Mouse (Mus musculus): ENCODE results near the gene Skap2. TPM values are rescaled to one million over a fixed set of nuclear protein-coding genes. Genes with fewer than 3 reads are reported as not detected.

The Skap2 gene
- polyA plus RNA-seq, 1 experiment from 2014 or later, result 8.0 TPM

- 51% methylated on average over 7 of the region's 7 CpGs for WGBS
- Histone ChIP-seq H3K4me1 (no peaks in the 10 kb centered on the region), H3K27me3 (replicated peaks; ENCODE audit: low read depth, poor library complexity, severe bottlenecking) (peaks cover 50% of the 10 kb centered on the region), H3K4me3 (no peak overlapping the region), H3K9me3 (no peaks in the 10 kb centered on the region), H3K36me3 (replicated peaks) (no peaks in the 10 kb centered on the region), H3K27ac (replicated peaks) (no peak overlapping the region)
- DNase-seq (ENCODE audit: low spot score), result no peak
These were observed 13.8 kb downstream of the Skap2 start for GRCm38 (mm10) chr6:51998409-51999156.

DNA sequence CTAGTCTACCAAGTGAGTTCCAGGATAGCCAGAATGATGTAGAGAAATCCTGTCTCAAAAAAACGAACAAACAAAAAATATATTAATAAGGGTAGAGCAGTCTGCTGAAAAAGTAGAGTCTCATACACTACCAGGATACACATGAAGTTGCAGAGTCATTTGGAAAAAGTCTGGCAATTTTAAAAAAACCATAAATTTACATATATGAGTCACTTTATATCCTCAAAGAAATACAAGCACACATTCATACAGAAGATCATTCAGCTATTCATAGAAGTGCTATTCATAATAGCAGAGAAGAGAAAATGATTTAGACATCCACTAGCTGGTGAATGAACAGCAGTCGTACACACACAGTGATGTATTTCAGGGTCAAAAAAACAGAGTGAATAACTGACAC is 24.4 kb downstream of the Skap2 start:
- H3K9me3 ChIP-seq, result no peaks in the 10 kb centered on the region
- no peaks in the 10 kb centered on the region for H3K4me1 ChIP-seq
- no peak overlapping the region for H3K4me3 ChIP-seq
- H3K27ac ChIP-seq (replicated peaks), result no peak overlapping the region
- 82% methylated on average over 2 of the region's 2 CpGs for WGBS
- H3K36me3 ChIP-seq (replicated peaks), result no peaks in the 10 kb centered on the region
- no peak for DNase-seq (ENCODE audit: low spot score)
- H3K27me3 ChIP-seq (replicated peaks; ENCODE audit: low read depth, poor library complexity, severe bottlenecking), result no peaks in the 10 kb centered on the region

DNA sequence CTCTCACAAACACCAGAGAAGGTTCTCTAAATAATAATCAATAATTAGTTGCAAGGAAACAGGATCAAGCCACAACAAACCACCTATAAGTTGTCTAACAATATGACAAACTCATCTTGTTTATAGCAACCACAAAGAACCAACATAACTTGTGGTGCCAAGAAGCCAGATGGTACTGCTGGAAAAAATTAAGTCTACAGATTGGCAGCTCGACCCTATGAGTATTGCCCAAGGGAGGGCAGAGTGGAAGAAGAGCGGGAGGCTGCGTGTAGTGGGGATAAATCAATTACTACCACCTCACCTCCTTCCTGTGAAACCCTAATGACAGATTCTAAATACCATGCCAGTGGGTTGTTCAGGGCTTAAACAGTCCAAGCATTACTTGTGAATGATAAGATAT is 34.7 kb downstream of the Skap2 start:
- WGBS, result 45% methylated on average over 3 of the region's 3 CpGs
- Histone ChIP-seq H3K27me3 (replicated peaks; ENCODE audit: low read depth, poor library complexity, severe bottlenecking) (no peaks in the 10 kb centered on the region), H3K9me3 (no peaks in the 10 kb centered on the region), H3K36me3 (replicated peaks) (no peaks in the 10 kb centered on the region), H3K27ac (replicated peaks) (no peak overlapping the region), H3K4me1 (no peaks in the 10 kb centered on the region), H3K4me3 (no peak overlapping the region)
- no peak for DNase-seq (ENCODE audit: low spot score)

DNA sequence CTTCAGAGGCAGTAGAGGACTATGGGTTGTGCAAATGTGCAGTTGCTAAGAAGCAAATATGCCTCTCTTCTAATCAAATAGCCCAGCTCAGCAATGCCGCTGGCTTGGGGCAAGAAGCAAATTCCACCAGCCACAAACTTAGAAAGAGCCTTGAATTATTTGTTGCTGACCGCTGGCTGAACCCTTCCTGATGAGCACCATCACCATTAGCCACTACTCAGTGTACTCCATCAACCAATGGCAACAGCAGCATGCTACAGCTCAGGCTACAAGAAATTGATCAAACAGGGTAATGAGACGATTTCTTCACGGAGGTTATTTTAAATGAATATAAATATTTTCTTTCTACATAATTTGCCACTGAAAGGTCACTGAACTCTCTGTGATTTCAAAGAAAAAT is 36.6 kb downstream of the Skap2 start:
- Histone ChIP-seq H3K27ac (replicated peaks) (no peak overlapping the region), H3K9me3 (no peaks in the 10 kb centered on the region), H3K4me1 (no peaks in the 10 kb centered on the region), H3K27me3 (replicated peaks; ENCODE audit: low read depth, poor library complexity, severe bottlenecking) (no peaks in the 10 kb centered on the region), H3K36me3 (replicated peaks) (no peaks in the 10 kb centered on the region), H3K4me3 (no peak overlapping the region)
- no peak for DNase-seq (ENCODE audit: low spot score)
- WGBS, result 81% methylated on average over 4 of the region's 4 CpGs

GRCm38 (mm10) chr6:51958992-51959391 is 53.4 kb downstream of the Skap2 start:
- H3K27me3 ChIP-seq (replicated peaks; ENCODE audit: low read depth, poor library complexity, severe bottlenecking), result no peaks in the 10 kb centered on the region
- no peak overlapping the region for H3K27ac ChIP-seq (replicated peaks)
- H3K4me1 ChIP-seq, result no peaks in the 10 kb centered on the region
- no peaks in the 10 kb centered on the region for H3K36me3 ChIP-seq (replicated peaks)
- H3K9me3 ChIP-seq, result no peaks in the 10 kb centered on the region
- H3K4me3 ChIP-seq, result no peak overlapping the region
- WGBS, result 80% methylated on average over 4 of the region's 4 CpGs
- DNase-seq (ENCODE audit: low spot score), result no peak

- 84% methylated on average over 4 of the region's 4 CpGs for WGBS
- DNase-seq (ENCODE audit: low spot score), result no peak
- no peaks in the 10 kb centered on the region for H3K9me3 ChIP-seq
- H3K4me3 ChIP-seq, result no peak overlapping the region
- no peak overlapping the region for H3K27ac ChIP-seq (replicated peaks)
- H3K27me3 ChIP-seq (replicated peaks; ENCODE audit: low read depth, poor library complexity, severe bottlenecking), result no peaks in the 10 kb centered on the region
- no peaks in the 10 kb centered on the region for H3K36me3 ChIP-seq (replicated peaks)
- no peaks in the 10 kb centered on the region for H3K4me1 ChIP-seq
These were observed 56.1 kb downstream of the Skap2 start for GRCm38 (mm10) chr6:51956048-51956792.

DNA sequence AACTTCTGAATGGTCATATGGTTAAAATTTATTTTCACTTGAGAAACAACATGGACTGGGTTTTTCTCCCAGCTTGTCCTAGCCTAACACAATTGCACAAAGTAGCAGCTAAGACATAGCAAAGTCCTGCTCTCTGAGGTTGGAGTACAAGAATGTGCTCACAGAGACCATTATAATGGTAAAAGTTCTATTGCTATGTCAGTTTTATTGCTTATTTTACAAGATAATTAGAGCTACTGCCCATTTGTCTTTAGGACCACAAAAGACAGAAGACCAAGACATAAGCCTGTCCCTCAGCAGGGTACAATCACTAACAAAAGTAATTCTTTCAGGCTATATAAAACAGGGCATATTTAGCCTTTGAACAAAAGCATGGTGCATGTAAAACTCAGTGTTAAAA is 64.7 kb downstream of the Skap2 start:
- no peak for DNase-seq (ENCODE audit: low spot score)
- Histone ChIP-seq H3K27ac (replicated peaks) (no peak overlapping the region), H3K4me3 (no peak overlapping the region), H3K9me3 (no peaks in the 10 kb centered on the region), H3K4me1 (no peaks in the 10 kb centered on the region), H3K36me3 (replicated peaks) (no peaks in the 10 kb centered on the region), H3K27me3 (replicated peaks; ENCODE audit: low read depth, poor library complexity, severe bottlenecking) (0 out of 2 replicates have a peak, but pooled peaks cover 6% of the 10 kb centered on the region)

DNA sequence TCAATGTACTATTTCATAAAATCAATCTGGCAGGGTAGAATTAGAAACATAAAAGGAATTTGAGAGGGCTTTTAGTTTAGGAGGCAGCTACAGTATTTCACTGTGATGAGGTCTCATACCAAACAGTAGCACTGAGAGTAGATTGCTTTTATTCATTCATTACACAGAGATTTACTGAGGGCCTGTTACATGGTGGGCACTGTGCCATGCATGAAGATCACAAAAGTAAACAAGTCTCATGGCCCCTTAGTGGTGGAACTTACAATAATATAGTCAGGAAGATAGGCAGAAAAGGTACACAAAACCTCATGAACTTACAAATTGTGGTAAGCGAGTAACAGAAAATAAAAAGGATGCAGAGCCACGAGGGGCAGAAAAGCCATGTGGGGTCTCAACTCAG is 67.4 kb downstream of the Skap2 start:
- Histone ChIP-seq H3K27ac (replicated peaks) (no peak overlapping the region), H3K4me1 (no peaks in the 10 kb centered on the region), H3K9me3 (no peaks in the 10 kb centered on the region), H3K36me3 (replicated peaks) (no peaks in the 10 kb centered on the region), H3K27me3 (replicated peaks; ENCODE audit: low read depth, poor library complexity, severe bottlenecking) (peaks cover 14% of the 10 kb centered on the region), H3K4me3 (no peak overlapping the region)
- WGBS, result 86% methylated on average over 2 of the region's 2 CpGs
- DNase-seq (ENCODE audit: low spot score), result no peak

DNA sequence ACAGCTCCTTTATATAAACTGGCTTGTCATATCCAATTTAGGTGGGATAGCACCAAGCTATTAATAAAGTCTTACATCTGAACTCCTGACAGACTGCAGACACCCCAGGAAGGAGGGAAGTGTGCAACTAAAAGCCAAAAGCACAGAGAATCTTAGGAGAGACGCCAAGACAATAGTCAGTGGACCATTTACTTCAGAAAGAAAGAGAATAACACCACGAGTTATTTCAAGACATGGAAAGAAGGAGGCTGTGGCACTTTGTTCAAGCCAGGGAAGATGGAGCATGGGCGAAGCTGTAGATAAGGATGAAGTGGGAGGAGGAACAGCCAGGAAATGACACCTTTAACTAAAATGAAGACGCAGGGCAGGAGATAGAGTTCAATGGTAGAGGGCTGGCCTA is 78.4 kb downstream of the Skap2 start:
- Histone ChIP-seq H3K4me3 (no peak overlapping the region), H3K4me1 (no peaks in the 10 kb centered on the region), H3K27ac (replicated peaks) (no peak overlapping the region), H3K36me3 (replicated peaks) (no peaks in the 10 kb centered on the region), H3K27me3 (replicated peaks; ENCODE audit: low read depth, poor library complexity, severe bottlenecking) (peaks cover 46% of the 10 kb centered on the region), H3K9me3 (no peaks in the 10 kb centered on the region)
- no peak for DNase-seq (ENCODE audit: low spot score)
- 73% methylated on average over 4 of the region's 4 CpGs for WGBS

GRCm38 (mm10) chr6:51933034-51933611 is 79.2 kb downstream of the Skap2 start:
- Histone ChIP-seq H3K27ac (replicated peaks) (no peak overlapping the region), H3K4me1 (no peaks in the 10 kb centered on the region), H3K4me3 (no peak overlapping the region), H3K9me3 (no peaks in the 10 kb centered on the region), H3K36me3 (replicated peaks) (no peaks in the 10 kb centered on the region), H3K27me3 (replicated peaks; ENCODE audit: low read depth, poor library complexity, severe bottlenecking) (peaks cover 54% of the 10 kb centered on the region)
- WGBS, result 35% methylated on average over 3 of the region's 3 CpGs
- peak; percentile 17 for DNase-seq (ENCODE audit: low spot score)

- Histone ChIP-seq H3K4me1 (no peaks in the 10 kb centered on the region), H3K4me3 (no peak overlapping the region), H3K27me3 (replicated peaks; ENCODE audit: low read depth, poor library complexity, severe bottlenecking) (peaks cover 50% of the 10 kb centered on the region), H3K27ac (replicated peaks) (no peak overlapping the region), H3K9me3 (no peaks in the 10 kb centered on the region), H3K36me3 (replicated peaks) (no peaks in the 10 kb centered on the region)
- DNase-seq (ENCODE audit: low spot score), result no peak
- WGBS, result 49% methylated on average over 3 of the region's 3 CpGs
These were observed 85.2 kb downstream of the Skap2 start for GRCm38 (mm10) chr6:51927101-51927500.

DNA sequence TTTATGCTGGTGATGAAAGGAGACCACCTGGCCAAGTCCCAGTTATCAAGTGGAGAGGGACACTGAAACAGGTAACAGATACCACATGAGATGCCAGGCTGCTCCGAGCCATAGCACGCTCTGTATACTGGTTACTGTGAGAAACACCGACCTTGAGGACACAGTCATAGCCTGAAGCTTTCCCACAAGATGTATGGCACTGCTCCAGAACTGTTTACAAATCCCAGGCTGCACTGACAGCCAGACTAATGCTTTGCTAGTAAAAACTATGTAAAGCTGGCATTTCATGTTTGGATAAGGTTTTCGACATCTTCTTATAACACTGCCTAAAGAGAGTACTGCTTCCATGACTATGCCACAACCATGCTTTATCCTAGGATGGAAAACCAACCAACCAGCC is 90.5 kb downstream of the Skap2 start:
- no peaks in the 10 kb centered on the region for H3K9me3 ChIP-seq
- DNase-seq (ENCODE audit: low spot score), result no peak
- H3K27me3 ChIP-seq (replicated peaks; ENCODE audit: low read depth, poor library complexity, severe bottlenecking), result peaks cover 8% of the 10 kb centered on the region; the same call in 1 of the 2 replicates
- H3K4me3 ChIP-seq, result no peak overlapping the region
- H3K4me1 ChIP-seq, result no peaks in the 10 kb centered on the region
- H3K36me3 ChIP-seq (replicated peaks), result no peaks in the 10 kb centered on the region
- WGBS, result 87% methylated on average over 4 of the region's 4 CpGs
- no peak overlapping the region for H3K27ac ChIP-seq (replicated peaks)

DNA sequence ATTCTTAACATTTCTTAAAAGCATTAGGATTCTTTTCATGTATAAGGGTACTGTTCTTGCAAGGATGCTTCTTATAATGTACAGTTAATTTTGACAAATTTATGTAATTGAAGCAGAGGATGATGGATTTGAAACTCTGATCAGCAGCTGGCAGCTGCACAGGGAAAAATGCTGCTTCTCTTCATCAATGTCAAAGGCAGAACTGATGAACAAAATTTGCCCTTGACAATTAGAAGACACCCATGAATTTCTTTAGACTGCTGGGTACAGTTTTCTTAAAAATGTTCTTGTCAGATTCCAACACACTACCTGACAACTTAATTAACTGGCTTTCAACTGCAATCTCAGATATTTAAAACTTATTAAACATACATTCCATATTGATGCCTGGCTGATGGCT is 103.9 kb downstream of the Skap2 start:
- Histone ChIP-seq H3K9me3 (no peaks in the 10 kb centered on the region), H3K27me3 (replicated peaks; ENCODE audit: low read depth, poor library complexity, severe bottlenecking) (no peaks in the 10 kb centered on the region), H3K27ac (replicated peaks) (no peak overlapping the region), H3K4me1 (peaks cover 13% of the 10 kb centered on the region), H3K4me3 (no peak overlapping the region), H3K36me3 (replicated peaks) (no peaks in the 10 kb centered on the region)
- no peak for DNase-seq (ENCODE audit: low spot score)
